Mouse (Mus musculus): ENCODE data around the gene Daam1. TPM values are rescaled to one million over a fixed set of nuclear protein-coding genes. Genes with fewer than 3 reads are reported as not detected.
A peak's percentile ranks its signal among the peaks of the same experiment; 100 is the strongest.

Gene Daam1
- polyA plus RNA-seq, 1 experiment from 2014 or later = 15.3 TPM

DNA sequence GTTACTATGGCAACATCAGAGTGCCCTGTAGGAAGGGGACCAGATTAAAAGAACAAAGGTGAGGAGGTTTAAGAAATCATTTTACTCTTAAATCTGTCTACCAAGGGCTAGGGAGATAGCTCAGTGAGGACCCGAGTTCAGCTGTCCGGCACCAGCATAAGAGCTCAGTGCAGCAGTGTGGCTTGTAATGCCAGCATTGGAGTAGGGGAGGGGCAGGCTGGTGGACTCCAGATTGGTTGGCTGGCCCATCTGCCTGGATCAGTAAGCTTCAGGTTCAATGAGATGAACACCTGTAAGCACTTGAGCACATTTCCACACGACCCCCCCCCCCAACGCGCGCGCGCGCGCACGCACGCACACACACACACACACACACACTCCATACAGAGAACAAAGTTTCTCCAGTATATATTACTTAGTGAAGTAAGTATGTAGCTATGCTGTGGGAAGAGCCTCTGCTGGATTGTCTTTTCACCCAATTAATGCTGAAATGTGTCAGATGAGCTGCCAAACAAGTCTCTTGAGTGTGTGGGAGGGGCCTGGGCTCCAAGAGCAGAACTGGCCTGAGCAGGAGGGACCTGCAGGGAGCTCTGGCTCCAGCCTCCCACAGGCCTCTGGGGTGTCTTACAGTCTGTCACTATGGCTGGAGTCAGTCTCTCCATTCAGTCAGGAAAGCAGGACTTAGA lies 75.8 kb downstream of the Daam1 start:
- Histone ChIP-seq H3K27ac (ENCODE audit: low read depth) (peak overlapping the region; percentile 66), H3K4me1 (ENCODE audit: insufficient read depth) (peaks cover 13% of the 10 kb centered on the region; the same call in 1 of the 2 replicates), H3K4me2 (no peak overlapping the region), H3K9ac (no peak overlapping the region), H3K9me3 (ENCODE audit: low read depth, low read length) (no peaks in the 10 kb centered on the region), H3K4me3 (ENCODE audit: low read depth, low read length) (no peak overlapping the region), H3K36me3 (ENCODE audit: insufficient read depth) (peaks cover 4% of the 10 kb centered on the region; the same call in 1 of the 2 replicates), H3K27me3 (ENCODE audit: insufficient read depth, low read length) (no peaks in the 10 kb centered on the region)
- WGBS = 74% methylated on average over 12 of the region's 12 CpGs
- TF ChIP-seq CTCF (IDR thresholded peaks at IDR 0.05; ENCODE audit: low read depth) = no peak
- DNase-seq (peak; percentile 52), ATAC-seq (ENCODE audit: insufficient read depth) (peak; percentile 67)

DNA sequence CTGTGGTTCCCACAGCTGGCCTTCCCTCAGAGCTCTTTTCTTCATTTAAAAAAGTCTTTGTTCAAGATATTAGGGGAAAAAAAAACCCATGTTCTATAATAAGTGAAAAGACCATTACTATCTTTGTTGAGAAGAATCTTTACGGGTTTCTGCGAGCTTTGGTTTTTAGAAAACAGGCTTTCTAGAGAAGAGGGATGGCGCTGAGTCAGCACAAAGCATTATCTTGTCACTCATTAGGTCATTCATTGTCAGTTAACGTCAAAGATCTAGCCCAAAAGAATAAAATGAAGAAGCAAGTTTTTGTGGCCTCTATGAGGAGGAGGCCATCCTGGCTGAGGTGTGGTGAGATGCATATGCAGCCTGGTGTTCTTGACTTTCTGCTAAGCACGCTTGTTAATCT lies 78.1 kb downstream of the Daam1 start:
- no peak for DNase-seq
- no peaks in the 10 kb centered on the region for H3K36me3 ChIP-seq (ENCODE audit: insufficient read depth)

DNA sequence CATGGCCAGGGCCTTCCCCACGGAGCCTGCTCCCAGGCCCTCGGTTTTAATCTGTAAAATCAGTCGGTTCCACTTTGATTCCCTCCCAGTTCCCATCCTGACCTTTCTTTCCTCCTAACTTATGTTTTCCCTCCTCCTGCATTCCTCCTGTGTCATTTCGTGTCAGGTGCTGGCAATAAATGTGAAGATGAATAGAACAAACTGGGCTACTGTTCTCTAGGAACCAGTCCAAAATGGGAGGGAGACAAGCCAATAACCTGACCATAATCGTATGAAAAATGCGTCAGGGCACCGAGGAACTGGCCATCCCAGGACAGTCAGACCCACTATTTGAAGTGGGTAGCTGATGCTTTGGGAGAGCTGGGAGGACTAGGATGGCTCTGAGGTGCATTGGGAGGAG lies 79.4 kb downstream of the Daam1 start:
- 61% methylated on average over 7 of the region's 7 CpGs for WGBS
- Histone ChIP-seq H3K4me2 (no peak overlapping the region), H3K4me3 (ENCODE audit: low read depth, low read length) (no peak overlapping the region), H3K36me3 (ENCODE audit: insufficient read depth) (no peaks in the 10 kb centered on the region), H3K4me1 (ENCODE audit: insufficient read depth) (peaks cover 17% of the 10 kb centered on the region; the same call in 1 of the 2 replicates), H3K27me3 (ENCODE audit: insufficient read depth, low read length) (no peaks in the 10 kb centered on the region), H3K9ac (no peak overlapping the region), H3K9me3 (ENCODE audit: low read depth, low read length) (no peaks in the 10 kb centered on the region), H3K27ac (ENCODE audit: low read depth) (no peak overlapping the region)
- no peak for ATAC-seq (ENCODE audit: insufficient read depth)
- no peak for TF ChIP-seq CTCF (IDR thresholded peaks at IDR 0.05; ENCODE audit: low read depth)
- no peak for DNase-seq

More for the DNA sequence above, 78.1 kb downstream of the Daam1 start:
- peaks cover 17% of the 10 kb centered on the region; the same call in 1 of the 2 replicates for H3K4me1 ChIP-seq (ENCODE audit: insufficient read depth)
- no peak for ATAC-seq (ENCODE audit: insufficient read depth)
- no peaks in the 10 kb centered on the region for H3K9me3 ChIP-seq (ENCODE audit: low read depth, low read length)
- H3K27me3 ChIP-seq (ENCODE audit: insufficient read depth, low read length) = no peaks in the 10 kb centered on the region
- 89% methylated on average over 5 of the region's 5 CpGs for WGBS
- no peak overlapping the region for H3K9ac ChIP-seq
- H3K4me2 ChIP-seq = no peak overlapping the region
- H3K4me3 ChIP-seq (ENCODE audit: low read depth, low read length) = no peak overlapping the region
- H3K27ac ChIP-seq (ENCODE audit: low read depth) = no peak overlapping the region
- TF ChIP-seq CTCF (IDR thresholded peaks at IDR 0.05; ENCODE audit: low read depth) = no peak

DNA sequence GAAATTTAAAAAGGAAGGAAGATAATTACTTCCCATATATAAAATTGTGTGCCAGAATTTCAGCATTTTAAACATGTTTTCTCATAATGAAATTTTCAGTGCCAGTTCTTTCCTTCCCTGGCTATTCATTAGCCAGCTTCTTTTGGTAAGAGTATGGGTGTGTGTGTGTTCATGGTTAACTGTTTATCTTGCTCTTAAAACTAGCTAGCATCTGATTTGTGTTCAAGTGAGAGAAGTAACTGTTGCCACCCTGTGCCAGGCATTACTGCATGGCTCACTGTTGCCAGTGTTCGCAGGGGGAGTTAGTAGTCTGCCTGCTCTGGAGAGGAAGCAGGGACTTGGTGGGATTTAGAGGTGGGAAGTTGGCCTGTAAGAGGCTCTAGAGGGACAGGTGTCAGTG lies 81.4 kb downstream of the Daam1 start:
- TF ChIP-seq CTCF (IDR thresholded peaks at IDR 0.05; ENCODE audit: low read depth) = no peak
- DNase-seq (no peak), ATAC-seq (ENCODE audit: insufficient read depth) (no peak)
- no peak overlapping the region for H3K4me2 ChIP-seq
- H3K27me3 ChIP-seq (ENCODE audit: insufficient read depth, low read length) = no peaks in the 10 kb centered on the region
- H3K4me3 ChIP-seq (ENCODE audit: low read depth, low read length) = no peak overlapping the region
- H3K36me3 ChIP-seq (ENCODE audit: insufficient read depth) = peaks cover 19% of the 10 kb centered on the region
- 83% methylated on average over 1 of the region's 1 CpGs for WGBS
- no peaks in the 10 kb centered on the region for H3K9me3 ChIP-seq (ENCODE audit: low read depth, low read length)
- H3K9ac ChIP-seq = no peak overlapping the region
- peaks cover 8% of the 10 kb centered on the region; the same call in 1 of the 2 replicates for H3K4me1 ChIP-seq (ENCODE audit: insufficient read depth)
- no peak overlapping the region for H3K27ac ChIP-seq (ENCODE audit: low read depth)

DNA sequence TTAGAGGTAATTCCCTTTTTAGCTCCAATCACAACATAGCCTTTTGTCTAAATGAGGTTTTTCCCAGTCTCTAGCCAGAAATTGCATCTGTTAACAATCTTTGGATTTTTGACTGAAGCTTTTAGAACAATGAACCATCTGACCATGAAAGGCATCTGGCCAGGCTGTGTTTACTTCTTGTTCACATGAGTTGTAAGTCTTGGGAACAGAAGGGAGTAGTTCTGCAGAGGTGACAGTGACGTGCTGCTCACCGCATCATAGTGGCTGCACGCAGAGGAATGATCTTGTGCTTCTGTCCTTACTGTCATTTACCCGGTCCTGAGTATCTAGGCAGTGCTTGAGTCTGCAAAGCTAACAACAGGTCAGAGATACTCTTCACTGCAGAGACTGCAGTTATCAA lies 88.3 kb downstream of the Daam1 start:
- ATAC-seq (ENCODE audit: insufficient read depth) (no peak; the same call in 1 of the 2 replicates), DNase-seq (peak; percentile 67)
- TF ChIP-seq CTCF (IDR thresholded peaks at IDR 0.05; ENCODE audit: low read depth) = no peak
- H3K9ac ChIP-seq = no peak overlapping the region
- H3K4me1 ChIP-seq (ENCODE audit: insufficient read depth) = peaks cover 12% of the 10 kb centered on the region
- H3K4me2 ChIP-seq = no peak overlapping the region
- peaks cover 25% of the 10 kb centered on the region for H3K36me3 ChIP-seq (ENCODE audit: insufficient read depth)
- H3K27ac ChIP-seq (ENCODE audit: low read depth) = no peak overlapping the region; the same call in 1 of the 2 replicates
- no peaks in the 10 kb centered on the region for H3K9me3 ChIP-seq (ENCODE audit: low read depth, low read length)
- H3K4me3 ChIP-seq (ENCODE audit: low read depth, low read length) = no peak overlapping the region
- no peaks in the 10 kb centered on the region for H3K27me3 ChIP-seq (ENCODE audit: insufficient read depth, low read length)
- 21% methylated on average over 4 of the region's 4 CpGs for WGBS

DNA sequence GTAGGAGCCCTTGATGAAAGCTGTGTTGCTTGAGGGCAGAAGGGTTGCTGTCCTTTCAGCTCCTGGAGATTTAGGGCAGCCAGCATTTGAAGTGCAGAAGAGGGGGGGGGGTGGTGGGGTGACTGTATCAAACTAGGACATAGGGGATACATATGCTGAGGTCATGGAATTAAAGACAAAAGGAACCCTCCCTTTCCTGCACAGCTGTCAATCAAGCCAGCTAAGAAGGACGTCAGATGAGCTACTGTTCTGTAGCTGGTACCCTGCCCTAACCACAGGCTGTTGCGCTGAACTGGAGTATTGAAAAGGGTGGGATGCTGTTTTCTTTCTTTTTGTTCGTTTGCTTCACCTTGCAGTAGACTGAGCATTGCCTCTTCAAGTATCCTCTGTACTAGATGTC lies 89.1 kb downstream of the Daam1 start:
- TF ChIP-seq CTCF (IDR thresholded peaks at IDR 0.05; ENCODE audit: low read depth) = no peak
- Histone ChIP-seq H3K4me3 (ENCODE audit: low read depth, low read length) (no peak overlapping the region), H3K9me3 (ENCODE audit: low read depth, low read length) (no peaks in the 10 kb centered on the region), H3K27ac (ENCODE audit: low read depth) (no peak overlapping the region), H3K9ac (no peak overlapping the region), H3K27me3 (ENCODE audit: insufficient read depth, low read length) (no peaks in the 10 kb centered on the region), H3K36me3 (ENCODE audit: insufficient read depth) (peaks cover 25% of the 10 kb centered on the region), H3K4me1 (ENCODE audit: insufficient read depth) (peaks cover 12% of the 10 kb centered on the region), H3K4me2 (no peak overlapping the region)
- WGBS = 64% methylated on average over 3 of the region's 3 CpGs
- DNase-seq (no peak), ATAC-seq (ENCODE audit: insufficient read depth) (no peak)

DNA sequence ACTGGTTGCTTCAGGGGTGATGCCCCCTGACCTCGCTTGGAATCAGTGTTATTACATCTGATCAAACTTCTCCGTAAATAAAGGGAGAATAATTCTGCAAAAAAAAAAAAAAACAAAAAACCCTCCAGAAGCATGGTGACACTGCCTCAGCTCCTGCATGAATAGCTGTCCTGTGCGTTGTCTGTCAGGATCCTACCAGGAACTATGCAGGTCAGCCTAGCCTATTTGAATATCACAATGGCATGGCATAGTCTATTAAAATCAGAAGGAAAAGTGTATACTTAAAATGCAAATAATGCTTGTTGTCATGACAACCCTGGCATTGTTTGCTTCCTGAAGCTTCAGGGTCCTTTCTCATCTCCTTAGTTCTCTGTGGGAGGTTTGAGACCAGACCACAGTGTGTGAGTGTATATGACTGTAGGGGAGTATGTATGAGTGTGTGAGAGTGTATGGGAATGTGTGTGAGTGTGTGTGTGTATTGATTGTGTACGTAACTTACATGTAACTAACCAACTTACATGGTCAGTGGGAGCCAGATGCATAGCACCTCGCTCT lies 92.0 kb downstream of the Daam1 start:
- no peak for TF ChIP-seq CTCF (IDR thresholded peaks at IDR 0.05; ENCODE audit: low read depth)
- no peak overlapping the region for H3K4me2 ChIP-seq
- 72% methylated on average over 5 of the region's 5 CpGs for WGBS
- peaks cover 14% of the 10 kb centered on the region for H3K4me1 ChIP-seq (ENCODE audit: insufficient read depth)
- no peak overlapping the region for H3K27ac ChIP-seq (ENCODE audit: low read depth)
- peak; percentile 48; the same call in 1 of the 2 replicates for ATAC-seq (ENCODE audit: insufficient read depth)
- no peak overlapping the region for H3K9ac ChIP-seq
- H3K27me3 ChIP-seq (ENCODE audit: insufficient read depth, low read length) = no peaks in the 10 kb centered on the region
- peak; percentile 55 for DNase-seq
- 0 out of 2 replicates have a peak, but pooled peaks cover 5% of the 10 kb centered on the region for H3K36me3 ChIP-seq (ENCODE audit: insufficient read depth)
- H3K4me3 ChIP-seq (ENCODE audit: low read depth, low read length) = no peak overlapping the region
- H3K9me3 ChIP-seq (ENCODE audit: low read depth, low read length) = no peaks in the 10 kb centered on the region

Data from lung, embryonic 14.5 days (tissue).